Mouse (Mus musculus) thymus, postnatal 25 days (tissue): Measurements from ENCODE around the gene Gm13287.
"Not testable (repeated sequence)": the region's sequence is repeated elsewhere in the genome, so short reads cannot be mapped to it uniquely, and the experiment has no call there.

ENCODE experiments used
- DNase-seq: peaks from one replicate; pipeline ENCODE4 v3.0.0; 2022

Gm13287 gene

GRCm38 (mm10) chr4:88802954-88803353 is at the start of gene Gm13287:
Gene Gm13287 (plus strand): TSS chr4:88803254.
- DNase-seq: not testable (repeated sequence)

- peak; percentile 68 for DNase-seq
Measured at GRCm38 (mm10) chr4:88754818-88755340, 48.2 kb upstream of the Gm13287 start, which contains the start of gene Gm13271. Gene Gm13271 (plus strand): TSS chr4:88754868.

GRCm38 (mm10) chr4:88756581-88757513 is 46.2 kb upstream of the Gm13287 start:
- peak; percentile 37 for DNase-seq

- peak; percentile 90 for DNase-seq
Measured at GRCm38 (mm10) chr4:88757628-88758031, 45.4 kb upstream of the Gm13287 start.

GRCm38 (mm10) chr4:88758751-88759150 is 44.3 kb upstream of the Gm13287 start:
- DNase-seq: not testable (repeated sequence)

GRCm38 (mm10) chr4:88759610-88760268 is 43.3 kb upstream of the Gm13287 start, which contains the start of gene Gm13283:
Gene Gm13283 (plus strand): TSS chr4:88760119.
- peak; percentile 28 for DNase-seq

GRCm38 (mm10) chr4:88760431-88760830 is 42.6 kb upstream of the Gm13287 start:
- peak; percentile 55 for DNase-seq

- peak; percentile 90 for DNase-seq
Measured at GRCm38 (mm10) chr4:88761776-88762175, 41.3 kb upstream of the Gm13287 start.

- DNase-seq: peak; percentile 24
Measured at GRCm38 (mm10) chr4:88762341-88762740, 40.7 kb upstream of the Gm13287 start.

GRCm38 (mm10) chr4:88763384-88764018 is 39.6 kb upstream of the Gm13287 start:
- peak; percentile 38 for DNase-seq

GRCm38 (mm10) chr4:88773534-88773933 is 29.5 kb upstream of the Gm13287 start, which contains the start of gene Gm13290:
Gene Gm13290 (plus strand): TSS chr4:88773834.
- not testable (repeated sequence) for DNase-seq

GRCm38 (mm10) chr4:88776622-88777021 is 26.4 kb upstream of the Gm13287 start, which contains the start of gene Gm13289:
Gene Gm13289 (plus strand): TSS chr4:88776922.
- not testable (repeated sequence) for DNase-seq

- DNase-seq: not testable (repeated sequence)
Measured at GRCm38 (mm10) chr4:88779550-88779949, 23.5 kb upstream of the Gm13287 start, which contains the start of gene Gm13272. Gene Gm13272 (plus strand): TSS chr4:88779850.

- DNase-seq: not testable (repeated sequence)
Measured at GRCm38 (mm10) chr4:88780320-88780719, 22.7 kb upstream of the Gm13287 start.

- DNase-seq: not testable (repeated sequence)
Measured at GRCm38 (mm10) chr4:88781831-88782230, 21.2 kb upstream of the Gm13287 start, which contains the start of gene Ifnz. Gene Ifnz (plus strand): TSS chr4:88782131.

GRCm38 (mm10) chr4:88782335-88782734 is 20.7 kb upstream of the Gm13287 start:
- DNase-seq: not testable (repeated sequence)

GRCm38 (mm10) chr4:88785409-88785808 is 17.6 kb upstream of the Gm13287 start, which contains the start of gene Gm13276:
Gene Gm13276 (plus strand): TSS chr4:88785709.
- not testable (repeated sequence) for DNase-seq

GRCm38 (mm10) chr4:88788402-88788801 is 14.7 kb upstream of the Gm13287 start, which contains the start of gene Gm13277:
Gene Gm13277 (plus strand): TSS chr4:88788632.
- peak; percentile 75 for DNase-seq

GRCm38 (mm10) chr4:88791250-88791649 is 11.8 kb upstream of the Gm13287 start, which contains the start of gene Gm13278:
Gene Gm13278 (plus strand): TSS chr4:88791550.
- not testable (repeated sequence) for DNase-seq

GRCm38 (mm10) chr4:88793936-88794675 is 8.9 kb upstream of the Gm13287 start, which contains the start of gene Gm13275:
Gene Gm13275 (plus strand): TSS chr4:88794487.
- peak; percentile 80 for DNase-seq

GRCm38 (mm10) chr4:88797097-88797496 is 6.0 kb upstream of the Gm13287 start, which contains the start of gene Gm13279:
Gene Gm13279 (plus strand): TSS chr4:88797397.
- DNase-seq: not testable (repeated sequence)
